Mouse (Mus musculus): ENCODE measurements around the gene Dusp1. TPM values are rescaled to one million over a fixed set of nuclear protein-coding genes. Genes with fewer than 3 reads are reported as not detected.

Gene Dusp1
- total RNA-seq, 2 experiments from 2014 or later = 50.3 to 57.1 TPM

DNA sequence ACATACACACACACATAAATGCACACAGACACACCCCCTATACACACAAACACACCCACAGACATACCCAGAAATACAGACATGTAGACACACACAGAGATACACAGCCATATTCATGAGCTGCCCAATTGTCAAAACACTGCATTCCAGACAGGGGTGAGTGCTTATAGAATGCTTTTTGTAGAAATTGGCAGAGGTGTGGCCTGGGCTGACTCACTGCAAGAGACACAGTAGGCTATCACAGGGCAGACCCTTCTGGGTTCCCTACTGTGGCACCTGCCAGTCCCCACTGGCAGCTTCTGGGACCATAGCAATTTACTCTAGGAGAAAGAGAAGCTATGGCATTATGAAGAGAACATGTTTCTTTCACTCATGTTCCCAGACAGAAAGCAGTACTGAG lies 37.6 kb downstream of the Dusp1 start:
- DNase-seq = no peak

DNA sequence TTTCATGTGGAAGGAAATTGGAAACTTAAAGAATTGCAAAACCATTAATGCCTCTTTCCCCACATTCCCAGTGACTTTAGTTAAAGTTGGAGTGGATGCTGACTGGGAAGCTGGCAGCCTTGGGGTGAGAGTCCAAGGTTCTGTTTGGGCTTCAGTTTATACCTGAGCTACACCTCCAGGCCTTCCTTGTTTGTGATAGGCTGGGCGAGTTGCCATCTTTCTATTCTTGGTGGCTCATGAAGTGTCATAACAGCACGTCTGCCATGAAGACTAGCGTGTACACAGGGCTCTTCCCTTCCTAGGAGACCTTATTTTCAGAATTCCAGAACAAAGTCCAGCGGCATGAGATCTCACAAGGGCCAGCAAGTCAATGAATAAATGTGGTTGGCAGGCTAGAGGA lies 39.2 kb downstream of the Dusp1 start:
- DNase-seq = no peak

DNA sequence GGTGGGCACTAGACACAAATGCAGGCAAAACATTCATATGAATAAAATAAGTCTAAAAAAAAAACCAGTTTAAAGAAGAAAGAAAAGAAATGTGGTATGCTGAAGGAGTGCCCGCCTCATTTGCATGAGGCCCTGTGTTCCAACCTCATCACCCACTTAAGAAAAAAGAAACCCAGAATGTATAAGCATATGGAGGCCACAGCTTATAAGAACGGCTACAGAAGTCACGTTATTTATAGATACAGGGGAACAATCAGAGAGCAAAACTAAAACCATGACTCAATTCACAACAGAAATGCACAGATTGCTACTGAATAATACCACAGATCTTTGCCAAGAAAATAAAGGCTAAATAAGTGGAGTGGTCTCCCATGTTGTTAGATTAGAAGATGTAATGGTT lies 43.6 kb downstream of the Dusp1 start:
- no peak for DNase-seq

DNA sequence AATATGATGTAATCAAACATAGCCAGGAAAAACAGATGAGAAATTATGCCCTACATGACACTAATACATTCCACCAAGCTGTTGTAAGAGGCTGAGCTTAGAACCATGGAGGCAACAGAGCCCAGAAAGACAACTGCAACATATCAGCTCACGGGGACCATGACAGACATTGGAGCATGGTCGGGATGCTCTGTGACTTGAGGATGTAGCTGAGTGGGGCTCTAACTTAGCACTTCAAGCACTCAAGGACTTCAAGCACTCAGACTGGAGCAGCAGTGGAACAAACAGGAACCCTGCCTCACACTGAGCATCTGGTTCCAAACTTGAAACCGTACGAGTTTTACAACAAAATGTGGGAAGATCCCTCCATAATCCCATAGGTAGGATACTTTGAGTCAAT lies 46.3 kb downstream of the Dusp1 start:
- DNase-seq = peak in 1 of 2 experiments; percentile 3

DNA sequence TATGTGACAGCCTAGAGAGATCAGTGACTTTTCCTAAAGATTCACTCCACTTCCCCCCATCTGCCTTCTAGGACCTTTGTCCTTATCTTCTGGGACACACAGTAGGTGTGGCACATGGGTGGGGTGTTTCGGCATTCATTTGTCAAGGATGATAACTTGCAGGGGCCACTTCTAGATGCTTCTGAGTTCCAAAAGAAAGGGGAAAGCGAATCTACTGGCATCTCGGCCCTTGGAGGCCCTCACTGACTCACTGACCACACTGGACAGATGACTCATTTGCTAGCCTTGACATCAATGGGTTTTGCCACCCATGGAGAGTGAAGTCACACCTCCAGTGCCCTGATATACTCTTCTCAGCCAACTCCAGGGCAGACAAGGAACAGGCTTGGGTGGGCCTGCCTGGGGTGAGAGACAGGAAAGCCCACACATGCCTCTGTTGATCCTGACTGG lies 47.3 kb downstream of the Dusp1 start:
- no peak for DNase-seq

DNA sequence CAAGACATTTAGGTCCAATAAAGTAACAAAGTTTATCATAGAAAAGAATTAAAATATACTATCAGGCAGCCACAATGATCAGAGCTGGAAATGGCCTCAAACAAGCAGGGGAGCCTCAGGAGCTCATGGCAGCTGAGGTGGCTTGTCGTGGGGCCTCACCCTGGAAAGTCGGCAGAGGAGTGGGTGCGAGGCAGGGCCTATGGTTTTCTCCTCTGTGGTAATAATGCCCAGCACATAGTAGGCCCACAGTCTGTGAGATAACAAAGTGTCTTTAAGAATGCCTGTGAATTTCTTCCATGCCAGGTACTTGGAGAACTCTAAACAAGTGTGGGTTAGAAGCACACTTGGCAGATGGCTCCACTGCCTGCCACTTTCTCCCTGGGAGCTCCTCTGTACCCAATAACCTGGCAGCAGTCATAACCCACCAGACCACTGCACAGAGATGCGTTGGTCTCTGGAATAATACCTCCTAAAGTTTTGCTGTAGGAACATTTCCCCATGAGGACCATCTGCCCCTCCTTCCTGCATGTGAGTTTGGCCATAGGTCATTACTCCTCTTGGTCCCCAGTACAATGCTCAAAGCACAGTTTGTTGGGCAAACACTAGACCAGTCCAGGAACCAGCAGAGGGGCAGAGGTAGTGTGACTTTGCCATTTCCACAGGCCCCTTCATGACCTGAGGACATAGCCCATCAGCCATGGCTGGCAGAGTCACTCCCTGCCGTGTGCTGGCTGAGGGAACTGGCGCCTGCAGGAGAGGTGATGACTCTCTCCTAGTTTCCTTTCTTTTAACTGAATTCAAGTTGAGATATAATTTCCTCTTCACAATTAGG lies 48.3 kb downstream of the Dusp1 start:
- peak in 1 of 2 experiments; percentile 21 for DNase-seq

DNA sequence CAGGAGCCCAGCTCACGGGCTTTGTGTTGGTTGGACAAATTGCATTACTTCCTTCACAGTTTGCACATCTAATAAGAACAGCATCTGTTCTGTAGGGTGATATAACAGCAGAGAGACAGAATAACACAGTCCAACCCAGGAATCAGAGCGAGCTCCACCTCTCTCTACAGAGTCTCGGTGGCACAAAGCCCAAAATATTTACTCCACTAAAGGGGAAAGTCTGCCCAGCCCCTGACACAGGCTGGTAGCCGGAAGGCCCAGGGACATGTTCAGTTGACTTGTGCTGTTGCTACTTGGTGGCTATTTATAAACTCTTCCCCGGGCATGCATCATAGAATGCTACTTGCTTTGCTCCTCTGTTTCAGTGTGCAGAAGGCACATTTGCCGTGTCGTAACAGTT lies 49.0 kb downstream of the Dusp1 start:
- peak; percentile 56 to 66 for DNase-seq

DNA sequence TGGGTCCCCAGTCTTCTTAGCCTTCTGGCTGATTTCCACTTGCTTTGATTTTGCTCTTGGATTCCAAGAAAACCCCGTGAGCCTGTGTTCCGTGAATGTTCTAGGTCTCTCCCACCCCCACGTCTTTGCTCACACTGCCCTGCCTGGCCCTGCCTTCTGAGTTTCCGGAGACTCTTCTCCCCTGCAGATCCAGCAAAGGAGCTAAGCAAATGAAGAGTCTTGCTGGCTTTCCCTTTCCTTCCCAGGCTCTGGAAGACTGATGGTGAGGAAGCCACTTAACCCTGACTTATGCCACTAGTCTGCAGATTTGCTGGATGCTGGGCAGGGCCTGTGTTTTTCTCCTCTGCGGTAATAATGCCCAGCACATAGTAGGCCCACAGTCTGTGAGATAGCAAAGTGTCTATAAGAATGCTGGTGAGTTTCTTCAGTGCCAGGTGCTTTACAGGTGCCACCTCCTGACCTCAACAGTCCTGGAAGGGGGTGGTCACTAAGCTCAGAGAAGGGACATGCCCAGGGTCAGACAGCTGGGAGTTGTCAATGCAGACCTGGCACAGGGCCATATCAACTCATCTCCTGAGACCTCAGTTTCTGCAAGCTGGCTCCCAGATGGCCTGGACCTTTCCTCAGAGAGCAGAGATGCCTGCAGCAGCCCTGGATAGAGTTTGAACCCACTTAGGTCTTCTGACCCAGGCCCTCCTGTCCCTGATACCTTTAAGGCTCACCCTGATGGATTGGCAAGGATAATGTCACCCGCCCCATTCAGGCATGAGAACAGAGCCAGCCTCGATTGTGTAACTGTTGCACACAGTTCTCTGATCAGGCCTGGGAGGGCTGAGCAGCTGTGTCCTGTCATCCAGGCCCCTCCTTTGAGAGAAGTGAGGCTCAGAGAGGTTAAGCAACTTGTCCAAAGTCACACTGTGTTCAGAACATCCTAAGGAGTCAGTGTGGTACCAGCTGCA lies 49.8 kb downstream of the Dusp1 start:
- peak; percentile 86 to 90 for DNase-seq

DNA sequence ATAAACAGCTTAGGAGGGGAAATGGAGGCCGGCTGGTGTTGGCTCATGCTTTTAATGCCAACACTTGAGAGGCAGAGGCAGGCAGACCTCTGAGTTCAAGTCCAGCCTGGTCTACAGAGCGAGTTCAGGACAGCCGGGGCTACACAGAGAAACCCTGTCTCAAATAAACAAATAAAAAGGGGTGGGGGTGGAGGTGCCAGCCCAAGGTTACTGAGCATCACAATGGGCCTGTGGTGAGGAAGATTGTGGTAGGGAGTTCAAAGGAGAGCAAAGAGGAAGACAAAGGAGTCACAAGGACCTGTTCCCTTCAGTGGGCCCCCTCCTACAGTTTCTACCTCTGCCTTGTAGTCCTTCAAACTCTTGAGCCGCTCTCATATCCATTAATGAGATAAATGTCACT lies 50.7 kb downstream of the Dusp1 start:
- DNase-seq = no peak

DNA sequence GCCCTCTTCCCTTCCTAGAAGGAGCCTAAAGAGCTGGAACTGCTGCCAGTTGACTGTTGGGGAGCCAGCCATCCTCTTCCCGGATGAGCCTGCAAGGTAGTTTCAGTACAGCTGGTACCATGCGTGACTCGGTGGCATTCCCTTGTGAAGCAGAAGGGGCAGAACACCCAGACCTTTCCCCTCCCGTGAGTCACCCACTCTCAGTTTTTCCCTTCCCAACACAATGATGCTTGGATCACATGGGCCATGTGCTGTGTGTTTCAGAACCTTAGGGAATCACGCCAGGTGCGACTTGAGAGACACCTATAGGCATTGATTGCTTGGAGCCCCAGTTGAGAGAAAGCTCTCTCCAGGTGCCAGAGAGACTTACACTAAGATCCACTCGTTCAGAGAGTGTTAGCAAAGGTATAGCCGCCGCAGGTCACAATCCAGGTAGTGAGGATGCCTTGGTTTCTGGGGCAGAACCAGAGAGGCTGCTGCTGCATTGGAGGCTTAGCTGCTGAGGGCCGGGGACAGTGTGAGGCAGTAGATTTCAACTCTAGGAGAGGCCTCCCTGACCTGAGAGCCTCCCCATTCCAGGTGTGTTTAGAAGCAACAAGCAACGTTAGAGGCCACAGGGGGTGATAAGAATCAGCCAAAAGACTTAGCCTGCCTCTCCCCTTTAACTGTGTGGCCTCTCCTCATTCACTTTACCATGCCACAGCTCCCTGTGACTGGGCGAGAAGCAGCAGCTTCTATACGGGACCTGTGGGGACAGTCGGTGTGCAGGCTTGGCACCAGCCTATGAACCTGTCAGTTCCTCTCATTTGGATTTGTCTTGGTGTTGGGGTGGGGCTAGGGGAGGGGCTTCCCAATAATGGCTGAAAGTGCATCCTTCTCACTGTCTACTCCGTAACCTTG lies 51.5 kb downstream of the Dusp1 start:
- DNase-seq = peak in 1 of 2 experiments; percentile 46

DNA sequence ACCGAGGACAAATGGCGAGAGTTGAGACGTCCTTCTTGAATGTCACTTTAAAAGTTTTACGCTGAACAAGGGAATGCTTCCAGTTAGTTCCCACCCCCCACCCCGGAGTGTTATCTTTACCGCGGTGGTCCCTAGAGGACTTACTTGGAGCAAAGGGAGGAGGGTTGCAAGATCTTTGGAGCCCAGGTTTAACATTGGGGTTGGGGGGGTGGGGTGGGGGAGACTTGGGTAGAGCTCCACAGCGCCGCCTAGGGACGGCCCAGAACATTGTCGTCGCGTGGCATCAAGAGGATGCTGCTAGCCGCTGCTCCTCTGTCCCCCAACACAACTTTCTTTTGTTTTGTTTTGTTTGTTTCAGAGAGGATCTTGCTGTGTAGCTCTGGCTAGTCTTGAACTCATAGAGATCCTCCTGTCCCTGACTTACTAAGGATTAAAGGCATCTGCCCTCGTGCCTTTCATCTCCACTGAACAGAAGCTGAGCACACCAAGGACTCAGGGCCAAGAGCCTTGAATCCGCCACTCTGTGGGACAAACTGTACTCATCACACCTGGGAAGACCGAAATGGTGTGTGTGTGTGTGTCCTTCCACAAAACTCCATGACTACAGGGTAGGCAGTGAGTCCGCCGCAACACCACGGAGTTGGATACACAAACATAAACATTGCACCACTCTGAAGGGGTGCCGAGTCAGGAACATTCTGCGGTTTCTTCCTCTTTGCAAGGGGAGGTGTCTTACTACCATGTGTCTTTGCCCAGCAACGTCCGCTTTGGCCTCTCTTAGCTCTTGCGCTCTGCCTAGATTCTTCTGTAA lies 52.8 kb downstream of the Dusp1 start:
- DNase-seq = peak; percentile 81 to 85

DNA sequence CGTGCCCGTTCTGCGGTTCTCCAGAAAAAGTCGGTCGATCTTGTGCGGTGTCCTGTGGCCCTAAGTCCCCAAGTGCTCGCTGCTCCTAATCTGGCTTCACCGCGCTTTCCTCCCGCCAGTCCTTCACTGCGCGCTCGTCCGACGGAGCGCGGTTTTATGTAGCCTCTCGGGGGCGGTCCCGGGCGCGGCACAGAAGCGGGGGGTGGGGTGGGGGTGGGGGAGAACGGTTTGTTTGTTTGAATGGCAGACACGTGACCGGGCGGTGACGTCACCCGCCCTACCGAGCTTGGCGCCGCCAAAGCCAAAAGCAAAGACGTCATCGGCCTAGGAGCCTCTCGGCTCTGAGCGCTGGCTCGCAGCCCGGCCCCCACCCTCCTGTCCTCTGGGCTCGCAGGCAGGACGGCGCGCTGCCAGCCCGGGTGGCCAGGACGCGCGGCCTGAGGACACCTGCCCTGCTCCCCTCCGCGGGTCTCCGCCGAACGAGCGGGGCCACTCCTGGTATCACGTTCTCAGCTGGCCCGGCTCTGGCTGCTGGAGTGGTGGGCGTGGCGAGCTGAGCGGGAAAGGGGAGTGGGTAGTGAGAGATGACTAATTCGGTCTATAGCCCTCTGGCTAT lies 53.5 kb downstream of the Dusp1 start:
- DNase-seq = peak; percentile 97 to 99

DNA sequence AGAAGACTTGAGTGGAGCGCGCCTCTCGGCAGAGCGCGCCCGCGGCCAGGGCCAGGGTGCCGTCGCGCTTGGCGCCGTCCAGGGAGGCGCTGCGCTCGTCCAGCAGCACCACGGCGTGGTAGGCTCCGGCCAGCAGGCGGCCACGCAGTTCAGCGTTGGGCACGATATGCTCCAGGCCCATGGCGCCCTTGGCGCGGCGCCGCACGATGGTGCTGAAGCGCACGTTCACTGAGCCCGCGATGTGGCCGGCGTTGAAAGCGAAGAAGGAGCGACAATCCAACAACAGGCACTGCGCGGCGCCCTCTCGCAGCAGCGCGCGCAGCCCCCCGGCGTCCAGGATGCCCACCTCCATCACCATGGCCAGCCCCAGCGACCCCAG lies 54.0 kb downstream of the Dusp1 start:
- DNase-seq = peak in 1 of 2 experiments; percentile 88

DNA sequence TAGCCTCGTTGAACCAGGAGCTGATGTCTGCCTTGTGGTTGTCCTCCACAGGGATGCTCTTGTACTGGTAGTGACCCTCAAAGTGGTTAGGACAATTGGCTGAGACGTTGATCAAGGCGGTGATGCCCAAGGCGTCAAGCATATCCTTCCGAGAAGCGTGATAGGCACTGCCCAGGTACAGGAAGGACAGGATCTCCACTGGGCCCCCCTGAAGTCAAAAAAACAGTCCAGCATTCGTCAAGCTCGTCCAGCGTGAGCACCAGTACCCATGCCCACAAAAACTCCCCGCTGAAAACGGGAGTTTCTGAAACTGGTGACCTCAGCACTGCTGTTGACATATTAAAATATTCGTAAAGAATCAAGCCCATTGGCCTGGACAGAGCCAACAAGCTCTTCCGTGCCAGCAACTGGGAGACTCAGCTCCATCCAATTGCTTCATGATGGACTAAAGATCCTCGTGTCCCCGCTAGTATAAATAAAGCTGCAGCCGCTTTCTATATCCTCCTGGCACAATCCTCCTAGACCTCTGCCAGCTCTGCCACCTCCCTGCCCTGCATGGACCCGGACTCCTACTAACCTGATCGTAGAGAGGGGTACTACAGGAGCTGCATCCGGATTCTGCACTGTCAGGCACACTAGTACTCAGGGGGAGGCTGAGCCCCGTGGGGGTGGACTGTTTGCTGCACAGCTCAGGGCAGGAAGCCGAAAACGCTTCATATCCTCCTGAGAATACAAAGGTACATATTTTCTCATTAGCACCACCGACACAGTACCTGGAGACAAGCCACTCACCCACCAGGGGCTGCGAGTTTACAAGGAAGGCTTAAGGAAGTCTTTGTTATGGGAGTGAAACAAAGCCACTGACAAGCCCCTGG lies 54.7 kb downstream of the Dusp1 start:
- DNase-seq = peak; percentile 80 to 83

DNA sequence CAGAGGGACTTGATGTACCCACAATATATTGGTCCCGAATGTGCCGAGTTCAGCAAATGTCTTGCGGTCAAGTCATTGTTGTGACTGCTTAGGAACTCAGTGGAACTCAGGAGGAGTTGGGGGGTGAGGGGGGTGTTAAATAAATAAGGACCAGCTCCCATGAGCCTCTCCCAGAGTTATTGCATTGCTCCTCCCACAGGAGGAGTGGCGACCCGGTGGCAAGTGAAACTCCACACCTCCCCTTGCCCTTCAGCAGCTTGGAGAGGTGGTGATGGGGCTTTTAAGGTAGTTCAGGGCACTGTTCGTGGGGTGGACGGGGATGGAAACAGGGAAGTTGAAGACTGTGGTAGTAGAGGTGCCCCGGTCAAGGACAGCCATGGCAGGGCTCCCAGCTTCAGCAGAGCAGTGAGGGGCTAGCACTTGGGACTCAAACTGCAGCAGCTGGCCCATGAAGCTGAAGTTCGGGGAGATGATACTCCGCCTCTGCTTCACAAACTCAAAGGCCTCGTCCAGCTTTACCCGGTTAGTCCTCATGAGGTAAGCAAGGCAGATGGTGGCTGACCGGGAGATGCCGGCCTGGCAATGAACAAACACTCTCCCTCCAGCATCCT lies 55.8 kb downstream of the Dusp1 start:
- peak; percentile 81 to 85 for DNase-seq

DNA sequence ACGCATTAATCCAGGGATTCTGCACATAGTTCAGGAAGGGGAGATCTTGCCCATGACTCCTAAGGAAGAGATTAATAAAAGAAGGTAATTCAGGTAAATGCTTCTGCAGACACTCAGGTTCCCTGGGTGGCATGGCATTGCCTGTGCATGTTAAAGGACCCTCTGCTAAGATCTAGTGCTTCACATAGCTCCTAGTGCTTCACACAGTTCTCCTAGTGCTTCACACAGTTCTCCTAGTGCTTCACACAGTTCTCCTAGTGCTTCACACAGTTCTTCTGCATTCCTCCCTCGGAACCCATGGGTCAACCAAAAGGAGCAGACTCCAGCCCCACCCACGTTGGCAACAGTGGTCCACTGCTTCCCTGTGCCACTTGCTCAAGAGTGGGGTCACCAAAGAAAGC lies 56.7 kb downstream of the Dusp1 start:
- DNase-seq = peak; percentile 40 to 64

DNA sequence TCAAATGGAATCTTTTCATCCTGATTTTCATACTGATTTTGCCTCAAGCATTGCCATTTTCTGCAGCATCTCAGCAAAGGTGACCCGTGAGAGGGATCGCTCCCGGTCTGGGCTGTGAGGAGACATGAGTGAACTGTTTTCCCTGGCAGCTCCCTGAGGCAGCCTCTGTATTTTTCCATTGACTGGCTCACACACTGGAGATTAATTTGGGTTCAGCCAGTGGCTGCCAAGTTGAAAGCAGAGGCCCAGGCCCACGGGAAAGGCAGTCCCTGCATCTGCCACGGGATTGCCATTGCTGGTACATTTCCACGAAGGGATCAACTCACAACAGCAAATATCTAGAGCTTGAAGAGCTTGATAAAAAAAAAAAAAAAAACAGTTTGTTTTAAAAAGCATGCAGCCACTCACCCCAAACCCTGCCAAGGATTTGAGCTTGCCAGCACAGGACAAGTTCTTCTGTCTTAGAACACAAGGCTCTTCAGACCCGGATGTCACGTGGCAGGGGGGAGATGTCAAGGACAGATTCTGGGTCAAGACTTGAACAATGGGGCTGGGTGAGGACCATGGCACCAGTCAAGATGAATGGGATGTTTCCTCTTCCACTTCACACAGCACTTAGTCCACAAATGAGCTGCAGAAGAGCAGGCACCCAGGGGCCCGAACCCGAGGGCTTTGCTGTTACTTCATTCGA lies 57.8 kb downstream of the Dusp1 start:
- peak; percentile 89 to 94 for DNase-seq

All from heart, adult 18-20 months (tissue).